Mouse (Mus musculus): ENCODE measurements around the gene Sprr2a3.
"Not testable (repeated sequence)": the region's sequence is repeated elsewhere in the genome, so short reads cannot be mapped to it uniquely, and the experiment has no call there.

Sprr2a3 gene

DNA sequence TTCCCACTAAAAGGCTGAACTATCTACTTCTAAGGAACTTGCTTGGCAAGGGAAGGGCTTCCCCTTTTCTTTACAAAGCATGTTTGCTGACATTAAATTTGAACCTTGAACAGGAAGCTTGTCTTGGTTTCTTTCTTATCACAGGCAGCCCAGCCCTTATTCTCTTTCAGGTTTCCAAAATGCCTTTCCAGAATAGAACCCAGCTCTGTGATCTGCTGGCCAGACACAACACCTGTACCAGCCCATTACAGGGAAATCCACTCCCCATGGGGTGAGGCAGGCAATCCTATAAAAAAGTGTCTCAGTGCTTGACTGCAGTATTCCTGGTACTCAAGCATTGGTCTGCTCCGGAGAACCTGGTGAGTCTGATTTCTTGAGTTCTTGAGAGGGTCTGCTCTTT is at the start of gene Sprr2a3:
Sprr2a3 (plus strand) TSS at position 317 of the 400 bp plus-strand sequence.
- DNase-seq (ENCODE audit: low spot score), result not testable (repeated sequence)

DNA sequence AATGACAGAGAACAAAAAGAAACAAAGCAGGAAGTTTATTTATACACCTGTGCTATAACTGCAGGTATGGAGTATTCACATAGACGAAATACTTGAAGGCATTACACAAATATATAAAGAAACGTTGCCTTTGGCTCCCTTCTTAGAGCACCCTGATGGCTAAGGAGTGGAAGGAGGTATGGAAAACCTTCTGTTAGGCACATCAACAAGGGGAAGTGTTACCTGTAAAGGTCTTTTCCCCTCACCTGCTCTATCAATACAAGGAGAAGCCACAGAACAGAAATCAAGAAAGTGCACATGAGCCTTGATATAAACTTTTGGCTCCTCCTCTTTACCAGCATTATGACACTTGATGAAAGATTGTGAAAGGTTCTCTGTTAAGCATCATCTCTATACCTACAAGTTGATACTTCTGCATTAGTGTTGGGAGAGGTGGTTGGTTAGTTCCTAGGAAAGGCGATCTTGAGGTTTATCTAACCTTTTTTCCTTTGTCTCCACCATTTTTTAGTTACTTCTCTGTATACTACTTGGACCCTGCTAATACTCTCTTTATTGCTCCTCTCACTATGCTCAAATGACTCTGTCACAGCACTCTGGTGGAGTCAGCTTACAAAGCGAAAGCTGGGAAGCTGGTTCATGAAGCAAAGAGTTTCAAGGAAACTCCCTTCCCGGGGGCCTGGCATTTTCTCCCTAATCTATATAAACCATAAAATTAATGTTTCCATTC is 48.6 kb upstream of the Sprr2a3 start:
- not testable (repeated sequence) for DNase-seq (ENCODE audit: low spot score)

DNA sequence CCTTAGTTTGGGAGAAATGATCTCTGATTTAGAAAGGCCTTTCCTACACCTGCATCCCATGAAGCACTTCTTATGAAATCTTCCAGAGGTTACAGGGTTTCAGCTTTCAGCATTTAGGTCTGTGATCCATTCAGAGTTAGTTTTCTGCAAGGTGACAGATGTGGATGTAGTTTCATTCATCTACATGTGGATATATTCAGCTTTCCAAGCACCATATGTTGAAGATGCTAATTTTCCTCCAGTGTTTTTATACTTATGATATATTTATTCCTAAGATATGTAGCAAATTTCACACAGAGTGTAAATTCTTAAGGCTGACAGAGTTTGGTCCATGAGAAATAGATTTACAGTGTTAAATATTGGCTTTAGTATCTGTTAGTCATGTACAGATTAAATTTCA is 46.5 kb upstream of the Sprr2a3 start:
- not testable (repeated sequence) for DNase-seq (ENCODE audit: low spot score)

DNA sequence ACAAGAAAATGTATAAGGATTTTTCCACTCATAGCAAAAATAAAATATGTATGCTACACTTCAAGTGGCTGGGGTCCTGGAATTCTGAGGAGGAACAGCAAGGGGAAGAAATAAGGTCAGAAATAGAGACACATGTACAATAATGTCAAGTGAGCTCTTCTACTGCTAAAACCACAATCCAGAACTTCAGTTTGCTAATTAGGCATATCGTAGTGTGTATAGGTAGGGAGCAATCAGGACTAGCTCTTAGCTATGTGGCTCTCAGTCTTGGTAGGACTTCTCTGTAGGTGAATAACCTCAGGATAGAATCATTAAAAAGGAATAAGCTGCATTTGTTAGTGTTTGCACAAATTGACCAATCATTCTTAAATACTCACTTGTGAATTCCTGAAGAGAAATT is 46.0 kb upstream of the Sprr2a3 start:
- DNase-seq (ENCODE audit: low spot score), result not testable (repeated sequence)

DNA sequence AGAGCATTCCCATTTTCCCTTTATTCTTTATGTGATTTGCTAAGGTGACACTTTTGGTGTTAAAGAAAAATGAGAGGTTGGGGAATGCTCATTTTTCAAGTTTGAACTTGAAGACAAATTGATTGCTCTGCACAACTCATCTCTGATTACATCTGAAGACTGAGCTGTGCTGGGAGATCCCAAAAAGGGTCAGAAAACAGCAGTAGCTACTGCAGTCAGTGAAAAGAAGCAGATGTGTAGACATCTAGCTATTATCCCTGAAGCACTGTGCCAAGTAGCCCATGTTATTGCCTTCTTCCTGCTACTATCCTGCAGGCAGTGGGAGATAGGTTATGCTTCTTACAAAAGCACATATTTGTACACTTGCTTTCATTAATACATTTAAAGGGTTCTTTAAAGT is 40.4 kb upstream of the Sprr2a3 start:
- not testable (repeated sequence) for DNase-seq (ENCODE audit: low spot score)

DNA sequence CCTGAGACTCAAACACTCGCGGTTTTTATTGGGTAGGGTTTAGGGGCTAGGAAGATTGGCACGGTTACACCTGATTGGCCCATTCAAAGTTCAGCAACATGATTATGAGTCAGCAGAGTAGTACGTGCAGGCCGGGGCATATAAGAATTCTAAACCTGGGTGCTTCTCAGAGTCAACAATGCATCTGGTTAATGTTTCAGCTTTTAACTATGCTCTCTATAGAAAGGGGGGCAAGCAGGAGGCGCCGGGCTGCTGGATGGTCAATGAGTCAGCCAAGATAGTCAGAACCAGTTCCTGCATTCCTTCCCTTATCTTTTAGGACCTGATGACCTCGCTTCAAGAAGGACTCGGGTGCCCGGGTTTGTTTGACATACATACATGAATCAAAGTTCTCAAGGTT is 39.0 kb upstream of the Sprr2a3 start:
- not testable (repeated sequence) for DNase-seq (ENCODE audit: low spot score)

DNA sequence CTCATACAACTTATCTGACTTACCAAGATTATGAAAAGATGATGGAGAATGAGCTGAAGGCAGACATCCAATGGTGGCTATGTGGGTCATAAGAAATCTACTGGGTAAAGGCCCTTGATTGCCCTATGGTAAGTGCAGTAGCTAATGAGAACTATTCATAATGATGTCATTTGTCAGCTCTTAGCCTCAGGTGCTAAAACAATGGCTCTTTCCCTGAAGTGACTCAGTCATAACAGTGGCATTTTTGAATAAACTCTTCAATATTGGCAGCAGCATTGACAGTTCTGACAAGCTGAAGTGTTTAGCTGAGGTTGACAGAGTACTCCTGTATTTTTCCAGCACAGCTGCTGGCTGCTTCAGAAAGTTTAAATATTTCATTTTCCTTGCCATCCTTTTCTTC is 36.7 kb upstream of the Sprr2a3 start:
- DNase-seq (ENCODE audit: low spot score), result not testable (repeated sequence)

DNA sequence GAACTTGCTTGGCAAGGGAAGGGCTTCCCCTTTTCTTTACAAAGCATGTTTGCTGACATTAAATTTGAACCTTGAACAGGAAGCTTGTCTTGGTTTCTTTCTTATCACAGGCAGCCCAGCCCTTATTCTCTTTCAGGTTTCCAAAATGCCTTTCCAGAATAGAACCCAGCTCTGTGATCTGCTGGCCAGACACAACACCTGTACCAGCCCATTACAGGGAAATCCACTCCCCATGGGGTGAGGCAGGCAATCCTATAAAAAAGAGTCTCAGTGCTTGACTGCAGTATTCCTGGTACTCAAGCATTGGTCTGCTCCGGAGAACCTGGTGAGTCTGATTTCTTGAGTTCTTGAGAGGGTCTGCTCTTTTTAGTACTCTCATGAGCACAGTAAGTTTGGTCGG is 34.8 kb upstream of the Sprr2a3 start:
- DNase-seq (ENCODE audit: low spot score), result not testable (repeated sequence)

DNA sequence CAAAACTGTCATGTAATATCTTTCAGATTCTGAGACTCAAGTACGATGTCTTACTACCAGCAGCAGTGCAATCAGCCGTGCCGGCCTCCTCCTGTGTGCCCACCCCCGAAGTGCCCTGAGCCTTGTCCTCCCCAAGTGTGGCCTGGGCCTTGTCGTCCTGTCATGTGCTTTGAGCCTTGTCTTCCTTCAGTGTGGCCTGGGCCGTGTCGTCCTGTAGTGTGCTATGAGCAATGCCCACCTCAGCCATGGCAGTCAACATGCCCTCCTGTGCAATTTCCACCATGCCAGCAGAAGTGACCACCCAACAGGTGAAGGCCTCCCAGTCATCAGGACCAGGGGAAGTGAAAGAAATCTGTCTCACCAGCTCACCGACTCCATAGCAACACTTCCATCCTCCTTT is 31.4 kb upstream of the Sprr2a3 start:
- not testable (repeated sequence) for DNase-seq (ENCODE audit: low spot score)

DNA sequence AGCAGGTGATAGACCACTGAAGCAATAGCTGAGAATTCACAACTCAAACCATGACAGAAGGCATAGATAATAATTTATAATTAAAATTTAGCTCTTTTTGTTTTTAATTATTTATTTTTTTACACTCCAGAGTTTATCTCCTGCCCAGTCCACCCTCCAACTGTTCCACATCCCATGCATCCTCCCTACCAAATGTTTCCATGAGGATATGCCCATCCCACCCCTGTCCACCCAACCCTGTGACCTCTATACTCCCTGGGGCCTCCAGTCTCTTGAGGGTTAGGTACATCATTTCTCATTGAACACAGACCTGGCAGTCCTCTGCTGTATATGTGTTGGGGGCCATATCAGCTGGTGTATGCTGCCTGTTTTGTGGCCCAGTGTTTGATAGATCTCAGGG is 26.7 kb upstream of the Sprr2a3 start:
- not testable (repeated sequence) for DNase-seq (ENCODE audit: low spot score)

DNA sequence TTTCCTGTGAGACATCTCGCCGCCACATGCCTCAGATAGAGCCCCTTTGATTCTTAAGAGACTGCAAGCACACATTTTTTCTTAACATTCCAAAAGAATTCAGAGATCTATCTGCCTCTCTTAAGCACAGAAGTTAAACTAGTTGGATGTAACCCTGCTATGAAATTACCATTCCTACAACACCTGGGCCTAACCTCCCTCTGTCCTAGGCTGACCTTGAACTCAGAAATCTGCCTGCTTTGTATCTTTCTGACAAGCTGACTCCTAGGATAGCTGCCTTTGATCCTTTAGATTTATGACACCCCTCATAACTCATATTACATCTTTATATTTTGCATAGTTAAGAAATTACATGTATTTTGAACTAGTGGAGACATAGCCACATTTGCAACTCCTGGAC is 21.8 kb upstream of the Sprr2a3 start:
- not testable (repeated sequence) for DNase-seq (ENCODE audit: low spot score)

DNA sequence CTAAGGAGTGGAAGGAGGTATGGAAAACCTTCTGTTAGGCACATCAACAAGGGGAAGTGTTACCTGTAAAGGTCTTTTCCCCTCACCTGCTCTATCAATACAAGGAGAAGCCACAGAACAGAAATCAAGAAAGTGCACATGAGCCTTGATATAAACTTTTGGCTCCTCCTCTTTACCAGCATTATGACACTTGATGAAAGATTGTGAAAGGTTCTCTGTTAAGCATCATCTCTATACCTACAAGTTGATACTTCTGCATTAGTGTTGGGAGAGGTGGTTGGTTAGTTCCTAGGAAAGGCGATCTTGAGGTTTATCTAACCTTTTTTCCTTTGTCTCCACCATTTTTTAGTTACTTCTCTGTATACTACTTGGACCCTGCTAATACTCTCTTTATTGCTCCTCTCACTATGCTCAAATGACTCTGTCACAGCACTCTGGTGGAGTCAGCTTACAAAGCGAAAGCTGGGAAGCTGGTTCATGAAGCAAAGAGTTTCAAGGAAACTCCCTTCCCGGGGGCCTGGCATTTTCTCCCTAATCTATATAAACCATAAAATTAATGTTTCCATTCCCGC is 13.7 kb upstream of the Sprr2a3 start:
- DNase-seq (ENCODE audit: low spot score), result not testable (repeated sequence)

DNA sequence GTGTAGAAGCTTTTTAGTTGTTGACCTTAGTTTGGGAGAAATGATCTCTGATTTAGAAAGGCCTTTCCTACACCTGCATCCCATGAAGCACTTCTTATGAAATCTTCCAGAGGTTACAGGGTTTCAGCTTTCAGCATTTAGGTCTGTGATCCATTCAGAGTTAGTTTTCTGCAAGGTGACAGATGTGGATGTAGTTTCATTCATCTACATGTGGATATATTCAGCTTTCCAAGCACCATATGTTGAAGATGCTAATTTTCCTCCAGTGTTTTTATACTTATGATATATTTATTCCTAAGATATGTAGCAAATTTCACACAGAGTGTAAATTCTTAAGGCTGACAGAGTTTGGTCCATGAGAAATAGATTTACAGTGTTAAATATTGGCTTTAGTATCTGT is 11.7 kb upstream of the Sprr2a3 start:
- not testable (repeated sequence) for DNase-seq (ENCODE audit: low spot score)

DNA sequence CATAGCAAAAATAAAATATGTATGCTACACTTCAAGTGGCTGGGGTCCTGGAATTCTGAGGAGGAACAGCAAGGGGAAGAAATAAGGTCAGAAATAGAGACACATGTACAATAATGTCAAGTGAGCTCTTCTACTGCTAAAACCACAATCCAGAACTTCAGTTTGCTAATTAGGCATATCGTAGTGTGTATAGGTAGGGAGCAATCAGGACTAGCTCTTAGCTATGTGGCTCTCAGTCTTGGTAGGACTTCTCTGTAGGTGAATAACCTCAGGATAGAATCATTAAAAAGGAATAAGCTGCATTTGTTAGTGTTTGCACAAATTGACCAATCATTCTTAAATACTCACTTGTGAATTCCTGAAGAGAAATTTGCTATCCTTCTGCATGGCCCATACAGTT is 11.2 kb upstream of the Sprr2a3 start:
- not testable (repeated sequence) for DNase-seq (ENCODE audit: low spot score)

DNA sequence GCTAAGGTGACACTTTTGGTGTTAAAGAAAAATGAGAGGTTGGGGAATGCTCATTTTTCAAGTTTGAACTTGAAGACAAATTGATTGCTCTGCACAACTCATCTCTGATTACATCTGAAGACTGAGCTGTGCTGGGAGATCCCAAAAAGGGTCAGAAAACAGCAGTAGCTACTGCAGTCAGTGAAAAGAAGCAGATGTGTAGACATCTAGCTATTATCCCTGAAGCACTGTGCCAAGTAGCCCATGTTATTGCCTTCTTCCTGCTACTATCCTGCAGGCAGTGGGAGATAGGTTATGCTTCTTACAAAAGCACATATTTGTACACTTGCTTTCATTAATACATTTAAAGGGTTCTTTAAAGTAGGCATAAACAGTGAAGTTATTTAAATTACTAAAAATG is 5.6 kb upstream of the Sprr2a3 start:
- DNase-seq (ENCODE audit: low spot score), result not testable (repeated sequence)

DNA sequence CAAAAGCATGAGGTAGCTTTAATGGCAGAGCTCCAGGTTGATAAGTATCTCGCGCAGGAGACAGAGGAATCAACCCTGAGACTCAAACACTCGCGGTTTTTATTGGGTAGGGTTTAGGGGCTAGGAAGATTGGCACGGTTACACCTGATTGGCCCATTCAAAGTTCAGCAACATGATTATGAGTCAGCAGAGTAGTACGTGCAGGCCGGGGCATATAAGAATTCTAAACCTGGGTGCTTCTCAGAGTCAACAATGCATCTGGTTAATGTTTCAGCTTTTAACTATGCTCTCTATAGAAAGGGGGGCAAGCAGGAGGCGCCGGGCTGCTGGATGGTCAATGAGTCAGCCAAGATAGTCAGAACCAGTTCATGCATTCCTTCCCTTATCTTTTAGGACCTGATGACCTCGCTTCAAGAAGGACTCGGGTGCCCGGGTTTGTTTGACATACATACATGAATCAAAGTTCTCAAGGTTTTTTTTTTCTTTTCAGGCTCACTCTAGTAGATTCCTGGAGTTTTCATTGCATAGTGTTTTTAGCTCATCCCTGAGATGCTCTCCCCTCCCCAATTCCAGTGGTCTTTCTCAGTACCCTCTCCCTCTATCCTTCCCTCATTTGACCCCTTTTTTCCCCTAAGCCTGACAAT is 4.1 kb upstream of the Sprr2a3 start:
- not testable (repeated sequence) for DNase-seq (ENCODE audit: low spot score)

DNA sequence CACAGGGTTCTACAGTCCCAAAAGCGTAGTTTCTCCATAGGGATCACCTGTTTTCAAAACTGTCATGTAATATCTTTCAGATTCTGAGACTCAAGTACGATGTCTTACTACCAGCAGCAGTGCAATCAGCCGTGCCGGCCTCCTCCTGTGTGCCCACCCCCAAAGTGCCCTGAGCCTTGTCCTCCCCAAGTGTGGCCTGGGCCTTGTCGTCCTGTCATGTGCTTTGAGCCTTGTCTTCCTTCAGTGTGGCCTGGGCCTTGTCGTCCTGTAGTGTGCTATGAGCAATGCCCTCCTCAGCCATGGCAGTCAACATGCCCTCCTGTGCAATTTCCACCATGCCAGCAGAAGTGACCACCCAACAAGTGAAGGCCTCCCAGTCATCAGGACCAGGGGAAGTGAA is 3.3 kb downstream of the Sprr2a3 start:
- DNase-seq (ENCODE audit: low spot score), result not testable (repeated sequence)

DNA sequence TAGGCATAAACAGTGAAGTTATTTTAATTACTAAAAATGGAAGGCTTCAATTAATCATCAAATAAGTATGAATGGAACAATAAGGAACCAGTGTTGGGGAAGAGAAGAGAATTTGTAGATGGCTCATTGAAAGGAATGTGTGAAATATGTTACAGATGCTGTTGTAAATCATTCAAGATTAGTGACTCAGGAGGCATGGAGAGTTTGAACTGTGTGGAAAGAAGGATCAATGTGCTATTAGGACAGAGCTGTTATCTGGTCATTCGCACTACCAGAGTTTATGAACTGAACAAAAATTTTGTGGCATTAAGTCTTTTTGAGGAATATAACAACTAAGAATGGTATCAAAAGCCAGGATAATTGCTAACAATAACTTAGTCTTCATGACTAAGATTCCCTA is 22.2 kb downstream of the Sprr2a3 start:
- no peak for DNase-seq (ENCODE audit: low spot score)

DNA sequence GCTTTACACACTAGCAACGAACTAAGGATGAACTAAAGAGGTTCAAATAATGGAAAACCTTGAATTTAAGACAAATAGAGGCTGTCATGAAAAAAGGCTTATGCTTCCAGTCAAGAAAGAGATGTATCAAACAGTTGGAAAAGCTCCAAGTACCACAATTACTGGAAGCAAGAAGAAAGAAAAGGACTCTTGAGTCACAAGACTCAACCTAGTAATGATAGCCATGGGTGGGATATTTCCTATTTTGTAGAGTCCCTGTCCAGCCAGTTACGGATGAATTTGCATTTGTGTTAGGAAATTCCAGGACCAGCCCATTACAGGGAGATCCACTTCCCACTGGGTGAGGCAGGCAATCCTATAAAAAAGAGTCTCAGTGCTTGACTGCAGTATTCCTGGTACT is 31.1 kb downstream of the Sprr2a3 start, which contains the start of gene Sprr2b:
Sprr2b (plus strand) TSS at position 301 of the 400 bp plus-strand sequence.
- DNase-seq (ENCODE audit: low spot score), result no peak

DNA sequence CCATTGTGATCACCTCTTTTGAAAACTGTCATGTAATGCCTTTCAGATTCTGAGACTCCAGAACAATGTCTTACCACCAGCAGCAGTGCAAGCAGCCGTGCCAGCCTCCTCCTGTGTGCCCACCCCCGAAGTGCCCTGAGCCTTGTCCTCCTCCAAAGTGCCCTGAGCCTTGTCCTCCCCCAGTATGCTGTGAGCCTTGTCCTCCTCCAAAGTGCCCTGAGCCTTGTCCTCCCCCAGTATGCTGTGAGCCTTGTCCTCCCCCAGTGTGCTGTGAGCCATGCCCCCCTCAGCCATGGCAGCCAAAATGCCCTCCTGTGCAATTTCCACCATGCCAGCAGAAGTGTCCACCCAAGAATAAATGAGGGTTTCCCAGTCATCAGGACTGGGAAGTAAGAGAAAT is 32.2 kb downstream of the Sprr2a3 start:
- no peak for DNase-seq (ENCODE audit: low spot score)

DNA sequence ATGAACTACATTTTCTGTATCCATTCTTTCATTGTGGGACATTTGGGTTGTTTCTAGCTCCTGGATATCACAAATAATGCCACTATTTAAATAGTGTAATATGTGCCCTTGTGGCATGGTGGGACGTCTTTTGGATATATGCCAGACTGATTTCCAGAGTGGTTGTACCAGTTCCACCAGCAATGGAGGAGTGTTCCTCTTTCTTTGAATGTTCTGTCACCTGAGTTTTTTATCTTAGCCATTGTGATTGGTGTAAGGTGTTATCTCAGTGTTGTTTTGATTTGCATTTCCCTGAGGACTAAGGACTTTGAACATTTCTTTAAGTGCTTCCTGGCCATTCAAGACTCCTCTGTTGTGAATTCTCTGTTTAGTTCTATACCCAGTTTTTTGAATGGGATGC is 51.1 kb downstream of the Sprr2a3 start:
- no peak for DNase-seq (ENCODE audit: low spot score)

DNA sequence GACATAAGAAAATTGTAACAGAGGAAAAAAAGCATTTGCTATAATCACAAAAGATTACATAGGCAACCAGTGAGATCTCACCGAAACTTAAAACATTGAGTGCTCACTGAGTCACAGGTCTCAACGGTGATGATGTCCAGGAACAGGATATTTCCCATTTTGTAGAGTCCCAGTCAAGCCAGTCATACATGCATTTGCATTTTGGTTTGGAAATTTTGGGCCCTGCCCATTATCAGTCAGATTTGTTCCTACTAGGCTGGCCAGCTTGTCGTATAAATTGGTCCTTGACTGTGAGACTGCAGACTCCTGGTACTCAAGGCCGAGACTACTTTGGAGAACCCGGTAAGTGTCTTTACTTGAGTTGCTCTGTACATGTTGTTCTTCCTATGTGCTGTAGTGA is 53.6 kb downstream of the Sprr2a3 start, which contains the start of gene Sprr2d:
Sprr2d (plus strand) TSS at position 301 of the 400 bp plus-strand sequence.
- no peak for DNase-seq (ENCODE audit: low spot score)

All from urinary bladder, postnatal 14 days (tissue).